Mouse (Mus musculus) cerebellum, postnatal 14 days (tissue): Measurements from ENCODE around the gene Sub1.
A peak's percentile ranks its signal among the peaks of the same experiment; 100 is the strongest.

Experiments used
- DNase-seq, 2 experiments: peaks; one replicate each; pipeline ENCODE4 v3.0.0; 2021; ENCODE audit warnings: mixed read lengths in 2 of 2

Gene Sub1

GRCm38 (mm10) chr15:12010602-12011044 lies 13.8 kb upstream of the Sub1 start:
- no peak for DNase-seq

- no peak for DNase-seq
Observed at GRCm38 (mm10) chr15:12009712-12010601, 13.2 kb upstream of the Sub1 start.

GRCm38 (mm10) chr15:12008894-12009293 lies 12.1 kb upstream of the Sub1 start:
- no peak for DNase-seq

GRCm38 (mm10) chr15:12007971-12008800 lies 11.4 kb upstream of the Sub1 start:
- no peak for DNase-seq

- no peak for DNase-seq
Observed at GRCm38 (mm10) chr15:12007421-12007820, 10.6 kb upstream of the Sub1 start.

- no peak for DNase-seq
Observed at GRCm38 (mm10) chr15:12006169-12006568, 9.4 kb upstream of the Sub1 start.

- peak; percentile 96 to 97 for DNase-seq
Observed at GRCm38 (mm10) chr15:11995815-11996201, 975 bp downstream of the Sub1 start.

GRCm38 (mm10) chr15:11994921-11995814 lies 1.6 kb downstream of the Sub1 start:
- peak; percentile 71 to 81 for DNase-seq

- DNase-seq: no peak
Observed at GRCm38 (mm10) chr15:11994006-11994405, 2.8 kb downstream of the Sub1 start.

GRCm38 (mm10) chr15:11991552-11992113 lies 5.2 kb downstream of the Sub1 start:
- no peak for DNase-seq

- DNase-seq: no peak
Observed at GRCm38 (mm10) chr15:11988580-11988979, 8.2 kb downstream of the Sub1 start.

- no peak for DNase-seq
Observed at GRCm38 (mm10) chr15:11987892-11988291, 8.9 kb downstream of the Sub1 start.

GRCm38 (mm10) chr15:11981985-11982384 lies 14.8 kb downstream of the Sub1 start:
- no peak for DNase-seq

- DNase-seq: no peak
Observed at GRCm38 (mm10) chr15:11981501-11981900, 15.3 kb downstream of the Sub1 start.

GRCm38 (mm10) chr15:11978175-11978574 lies 18.6 kb downstream of the Sub1 start:
- DNase-seq: no peak

- DNase-seq: no peak
Observed at GRCm38 (mm10) chr15:11977071-11977470, 19.7 kb downstream of the Sub1 start.

- DNase-seq: no peak
Observed at GRCm38 (mm10) chr15:11975836-11976235, 20.9 kb downstream of the Sub1 start.

- peak; percentile 92 to 93 for DNase-seq
Observed at GRCm38 (mm10) chr15:11971854-11972420, 24.8 kb downstream of the Sub1 start.

- DNase-seq: no peak
Observed at GRCm38 (mm10) chr15:11970621-11971020, 26.2 kb downstream of the Sub1 start.

- DNase-seq: no peak
Observed at GRCm38 (mm10) chr15:11968851-11969250, 27.9 kb downstream of the Sub1 start.

GRCm38 (mm10) chr15:11966367-11966766 lies 30.4 kb downstream of the Sub1 start:
- peak; percentile 76 to 80 for DNase-seq
